Mouse (Mus musculus): ENCODE results near the gene Actc1.

Actc1 gene

GRCm38 (mm10) chr2:114052696-114053598 lies at the start of gene Actc1:
Gene Actc1, minus strand, starts transcription at chr2:114053548.
- DNase-seq = peak; percentile 97

GRCm38 (mm10) chr2:114102471-114102870 lies 49.1 kb upstream of the Actc1 start:
- DNase-seq = peak; percentile 66

- DNase-seq = peak; percentile 69
These were observed 47.5 kb upstream of the Actc1 start for GRCm38 (mm10) chr2:114100834-114101233.

GRCm38 (mm10) chr2:114099816-114100215 lies 46.5 kb upstream of the Actc1 start:
- peak; percentile 64 for DNase-seq

- DNase-seq = peak; percentile 72
These were observed 45.8 kb upstream of the Actc1 start for GRCm38 (mm10) chr2:114099109-114099508.

GRCm38 (mm10) chr2:114097627-114098026 lies 44.3 kb upstream of the Actc1 start:
- DNase-seq = peak; percentile 86

GRCm38 (mm10) chr2:114096570-114096969 lies 43.2 kb upstream of the Actc1 start:
- DNase-seq = no peak

- DNase-seq = peak; percentile 45
These were observed 42.0 kb upstream of the Actc1 start for GRCm38 (mm10) chr2:114095348-114095747.

- peak; percentile 69 for DNase-seq
These were observed 41.3 kb upstream of the Actc1 start for GRCm38 (mm10) chr2:114094696-114095095.

GRCm38 (mm10) chr2:114093577-114093976 lies 40.2 kb upstream of the Actc1 start:
- peak; percentile 89 for DNase-seq

GRCm38 (mm10) chr2:114089862-114090261 lies 36.5 kb upstream of the Actc1 start:
- peak; percentile 55 for DNase-seq

- peak; percentile 62 for DNase-seq
These were observed 33.9 kb upstream of the Actc1 start for GRCm38 (mm10) chr2:114087271-114087670.

GRCm38 (mm10) chr2:114071876-114072275 lies 18.5 kb upstream of the Actc1 start:
- peak; percentile 86 for DNase-seq

GRCm38 (mm10) chr2:114066226-114066625 lies 12.9 kb upstream of the Actc1 start:
- peak; percentile 42 for DNase-seq

- DNase-seq = no peak
These were observed 10.7 kb upstream of the Actc1 start for GRCm38 (mm10) chr2:114064004-114064403.

- DNase-seq = peak; percentile 61
These were observed 6.8 kb upstream of the Actc1 start for GRCm38 (mm10) chr2:114060071-114060591.

- no peak for DNase-seq
These were observed 6.3 kb upstream of the Actc1 start for GRCm38 (mm10) chr2:114059608-114060007.

- DNase-seq = peak; percentile 80
These were observed 5.0 kb upstream of the Actc1 start for GRCm38 (mm10) chr2:114058226-114058796.

- peak; percentile 99 for DNase-seq
These were observed 4.0 kb upstream of the Actc1 start for GRCm38 (mm10) chr2:114057303-114057853.

GRCm38 (mm10) chr2:114054129-114054528 lies 781 bp upstream of the Actc1 start:
- DNase-seq = peak; percentile 98

GRCm38 (mm10) chr2:114051871-114052241 lies 1.5 kb downstream of the Actc1 start:
- peak; percentile 73 for DNase-seq

GRCm38 (mm10) chr2:114051111-114051870 lies 2.1 kb downstream of the Actc1 start:
- DNase-seq = peak; percentile 92

GRCm38 (mm10) chr2:114050150-114050549 lies 3.2 kb downstream of the Actc1 start:
- peak; percentile 78 for DNase-seq
